Mouse (Mus musculus) hindbrain, embryonic 12.5 days (tissue): ENCODE measurements around the gene Nrg3. TPM values are rescaled to one million over a fixed set of nuclear protein-coding genes. Genes with fewer than 3 reads are reported as not detected.

Experiments
- ATAC-seq: fragments of 200-750 bp; cut with Nextera tagmentation; 2 replicates; pipeline ENCODE4 v1.8.0; 2017; ENCODE audit warnings: moderate TSS enrichment; ENCODE audit not compliant: low FRiP score
- H3K27ac ChIP-seq: fragments of 300-500 bp; sonication (generic); 2 replicates; pipeline ENCODE4 v1.5.1; 2016; ENCODE audit warnings: mild to moderate bottlenecking
- H3K27me3 ChIP-seq: fragments of 300-500 bp; sonication (generic); 2 replicates; pipeline ENCODE4 v1.6.1; 2016; ENCODE audit warnings: mild to moderate bottlenecking
- H3K36me3 ChIP-seq: fragments of 300-500 bp; sonication (generic); 2 replicates; pipeline ENCODE4 v1.6.1; 2016; ENCODE audit warnings: mild to moderate bottlenecking
- H3K4me1 ChIP-seq: fragments of 300-500 bp; sonication (generic); 2 replicates; pipeline ENCODE4 v1.6.1; 2016
- H3K4me2 ChIP-seq: fragments of 300-500 bp; sonication (generic); replicated peaks from 2 replicates; pipeline ENCODE4 v1.6.1; 2016; ENCODE audit warnings: mild to moderate bottlenecking
- H3K4me3 ChIP-seq: fragments of 300-500 bp; sonication (generic); 2 replicates; pipeline ENCODE4 v1.5.1; 2016; ENCODE audit warnings: mild to moderate bottlenecking
- H3K9ac ChIP-seq: fragments of 300-500 bp; sonication (generic); 2 replicates; pipeline ENCODE4 v1.6.1; 2016; ENCODE audit warnings: mild to moderate bottlenecking, moderate library complexity
- H3K9me3 ChIP-seq: fragments of 300-500 bp; sonication (generic); replicated peaks from 2 replicates; pipeline ENCODE4 v1.6.1; 2016; ENCODE audit warnings: mild to moderate bottlenecking
- WGBS: fragments of 180-500 bp; shearing (Covaris S2); methylation state at CpG from one replicate; pipeline ENCODE4 v1.1.7; 2016; 5-methylcytosine and 5-hydroxymethylcytosine counted together
- polyA plus RNA-seq: library from polyadenylated mRNA; unstranded; fragments of >200 nt; fragmentation: Nextera tagmentation; extraction: Ambion mirVana; gene quantifications from 2 replicates; pipeline ENCODE4 v1.2.1, GENCODE M21; 2016

Gene Nrg3
- polyA plus RNA-seq, 1 experiment from 2014 or later, result 4.6 TPM

DNA sequence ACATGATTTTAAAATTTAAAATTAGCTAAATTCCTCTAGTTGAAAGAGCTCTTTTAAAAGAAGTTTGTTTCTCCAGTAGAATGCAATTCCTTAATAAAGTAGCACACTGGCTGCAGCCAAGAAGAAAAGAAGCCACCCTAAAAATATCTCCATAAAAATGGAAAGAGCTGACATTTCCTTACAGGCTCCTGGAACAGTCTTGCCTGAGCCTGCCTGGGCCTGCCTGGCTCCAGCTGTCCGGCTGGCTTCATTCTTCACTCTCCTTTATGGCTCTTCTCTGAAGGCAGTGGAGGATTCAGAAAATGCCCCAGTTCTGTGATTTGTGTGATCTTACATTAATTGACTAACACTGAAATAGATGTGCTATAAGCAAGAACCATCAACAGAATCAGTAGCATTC lies 433.8 kb downstream of the Nrg3 start:
- WGBS, result 88% methylated on average over 1 of the region's 1 CpGs
- no peak overlapping the region for H3K9ac ChIP-seq
- H3K9me3 ChIP-seq, result no peaks in the 10 kb centered on the region
- no peaks in the 10 kb centered on the region for H3K4me1 ChIP-seq
- no peaks in the 10 kb centered on the region for H3K27me3 ChIP-seq
- no peak overlapping the region for H3K27ac ChIP-seq
- H3K4me3 ChIP-seq, result no peak overlapping the region
- no peak for ATAC-seq
- H3K4me2 ChIP-seq, result no peak overlapping the region
- H3K36me3 ChIP-seq, result no peaks in the 10 kb centered on the region

DNA sequence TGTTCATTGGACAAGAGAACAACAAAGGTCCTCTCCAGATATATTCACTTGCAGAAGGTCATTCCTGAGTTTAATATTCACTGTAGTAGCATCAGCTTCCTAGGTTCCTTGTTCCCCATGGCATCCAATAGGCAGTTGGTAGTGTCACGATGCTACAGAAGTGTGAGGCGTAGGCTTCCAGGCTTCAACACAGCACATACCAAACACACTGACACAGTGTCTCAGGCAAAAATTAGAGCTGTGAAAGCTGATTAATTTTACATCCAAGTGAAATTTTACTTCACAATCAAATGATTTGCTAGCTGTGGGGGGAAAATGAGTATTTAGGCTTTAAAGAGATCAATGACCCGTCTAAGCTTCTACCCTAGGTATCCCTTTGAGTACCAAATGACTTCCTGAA lies 438.4 kb downstream of the Nrg3 start:
- H3K9me3 ChIP-seq, result no peaks in the 10 kb centered on the region
- H3K9ac ChIP-seq, result no peak overlapping the region
- H3K4me3 ChIP-seq, result no peak overlapping the region
- ATAC-seq, result no peak
- H3K27ac ChIP-seq, result no peak overlapping the region
- 94% methylated on average over 3 of the region's 3 CpGs for WGBS
- no peaks in the 10 kb centered on the region for H3K36me3 ChIP-seq
- no peaks in the 10 kb centered on the region for H3K27me3 ChIP-seq
- H3K4me1 ChIP-seq, result no peaks in the 10 kb centered on the region
- H3K4me2 ChIP-seq, result no peak overlapping the region

DNA sequence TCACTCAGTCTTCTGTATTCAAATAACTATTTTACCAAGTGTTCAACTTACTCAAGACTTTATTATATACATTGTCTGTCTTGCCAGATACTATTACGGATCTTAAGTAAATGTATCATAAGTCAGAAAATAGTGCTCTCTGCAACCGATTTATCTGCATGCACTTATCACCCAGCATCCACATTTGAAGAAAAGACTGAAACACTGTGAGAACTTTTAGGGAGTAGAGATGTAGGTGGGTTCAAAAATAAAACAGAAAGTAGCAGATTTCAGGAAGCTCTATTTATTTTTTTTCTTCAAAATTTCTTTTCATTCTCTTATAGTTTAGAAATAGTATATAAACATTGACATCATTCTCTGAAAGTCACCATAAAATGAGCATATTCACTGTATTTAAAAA lies 449.8 kb downstream of the Nrg3 start:
- Histone ChIP-seq H3K36me3 (no peaks in the 10 kb centered on the region), H3K9ac (no peak overlapping the region), H3K9me3 (no peaks in the 10 kb centered on the region), H3K4me3 (no peak overlapping the region), H3K4me1 (no peaks in the 10 kb centered on the region), H3K27me3 (no peaks in the 10 kb centered on the region), H3K27ac (no peak overlapping the region), H3K4me2 (no peak overlapping the region)
- no peak for ATAC-seq
- 88% methylated on average over 2 of the region's 2 CpGs for WGBS

DNA sequence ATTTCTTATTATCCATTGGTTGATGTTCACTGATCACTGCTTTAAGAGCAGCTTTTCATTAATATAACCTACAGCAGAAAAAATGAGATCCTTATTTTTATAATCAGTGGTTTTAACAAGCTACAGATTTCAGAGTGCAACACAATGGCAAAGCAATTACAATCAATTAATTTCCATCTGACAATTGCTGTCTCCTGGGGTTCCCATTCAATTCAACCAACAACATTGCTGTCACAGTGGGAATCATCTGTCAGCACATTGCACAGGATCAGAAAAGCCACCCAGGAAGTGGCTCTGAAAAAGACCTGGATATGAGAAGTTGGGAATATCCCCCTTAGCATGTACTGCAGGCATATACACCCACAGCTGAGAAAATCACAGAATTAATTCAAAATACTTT lies 458.8 kb downstream of the Nrg3 start:
- Histone ChIP-seq H3K4me1 (no peaks in the 10 kb centered on the region), H3K36me3 (no peaks in the 10 kb centered on the region), H3K27ac (no peak overlapping the region), H3K9me3 (no peaks in the 10 kb centered on the region), H3K4me2 (no peak overlapping the region), H3K4me3 (no peak overlapping the region), H3K9ac (no peak overlapping the region), H3K27me3 (no peaks in the 10 kb centered on the region)
- ATAC-seq, result no peak

DNA sequence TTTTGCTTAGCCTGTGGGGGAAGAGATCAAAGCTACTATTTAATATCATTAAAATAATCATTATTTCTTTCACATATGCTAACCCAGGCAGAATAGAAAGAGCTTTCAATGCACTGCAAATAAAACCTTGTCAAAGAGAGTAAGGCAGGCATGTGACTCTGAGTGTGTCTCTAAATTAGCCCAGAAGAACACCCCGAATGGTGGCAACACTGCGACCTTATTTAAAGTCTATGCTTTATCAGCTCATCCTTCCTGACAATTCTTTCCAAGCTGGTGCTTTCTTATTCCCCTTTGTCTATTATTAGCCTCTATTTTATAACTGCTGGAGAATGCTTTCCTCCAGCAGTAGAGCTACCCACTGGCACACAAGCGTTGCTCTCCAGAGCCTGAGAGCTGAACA lies 475.0 kb downstream of the Nrg3 start:
- WGBS, result 75% methylated on average over 3 of the region's 3 CpGs
- no peaks in the 10 kb centered on the region for H3K4me1 ChIP-seq
- H3K27me3 ChIP-seq, result no peaks in the 10 kb centered on the region
- no peaks in the 10 kb centered on the region for H3K36me3 ChIP-seq
- H3K27ac ChIP-seq, result no peak overlapping the region
- no peak overlapping the region for H3K4me3 ChIP-seq
- H3K9ac ChIP-seq, result no peak overlapping the region
- no peak for ATAC-seq
- H3K9me3 ChIP-seq, result no peaks in the 10 kb centered on the region
- no peak overlapping the region for H3K4me2 ChIP-seq

DNA sequence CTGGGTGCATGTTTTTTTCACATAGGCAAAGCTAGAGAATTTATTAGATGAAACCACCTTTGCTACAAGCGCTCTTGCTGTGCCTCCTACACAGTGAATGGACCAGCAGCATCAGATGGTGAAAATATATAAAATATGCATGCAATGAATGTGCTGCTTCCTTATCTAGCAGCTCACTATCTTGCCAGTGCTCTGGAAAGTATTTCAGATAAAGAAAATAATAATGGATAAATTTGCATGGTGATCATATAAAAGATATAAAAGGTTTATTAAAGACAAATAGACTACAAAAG lies 480.4 kb downstream of the Nrg3 start:
- no peaks in the 10 kb centered on the region for H3K4me1 ChIP-seq
- no peaks in the 10 kb centered on the region for H3K36me3 ChIP-seq
- no peak overlapping the region for H3K4me3 ChIP-seq
- H3K27me3 ChIP-seq, result no peaks in the 10 kb centered on the region
- no peak for ATAC-seq
- H3K4me2 ChIP-seq, result no peak overlapping the region
- no peaks in the 10 kb centered on the region for H3K9me3 ChIP-seq
- 91% methylated on average over 1 of the region's 1 CpGs for WGBS
- no peak overlapping the region for H3K27ac ChIP-seq
- H3K9ac ChIP-seq, result no peak overlapping the region

DNA sequence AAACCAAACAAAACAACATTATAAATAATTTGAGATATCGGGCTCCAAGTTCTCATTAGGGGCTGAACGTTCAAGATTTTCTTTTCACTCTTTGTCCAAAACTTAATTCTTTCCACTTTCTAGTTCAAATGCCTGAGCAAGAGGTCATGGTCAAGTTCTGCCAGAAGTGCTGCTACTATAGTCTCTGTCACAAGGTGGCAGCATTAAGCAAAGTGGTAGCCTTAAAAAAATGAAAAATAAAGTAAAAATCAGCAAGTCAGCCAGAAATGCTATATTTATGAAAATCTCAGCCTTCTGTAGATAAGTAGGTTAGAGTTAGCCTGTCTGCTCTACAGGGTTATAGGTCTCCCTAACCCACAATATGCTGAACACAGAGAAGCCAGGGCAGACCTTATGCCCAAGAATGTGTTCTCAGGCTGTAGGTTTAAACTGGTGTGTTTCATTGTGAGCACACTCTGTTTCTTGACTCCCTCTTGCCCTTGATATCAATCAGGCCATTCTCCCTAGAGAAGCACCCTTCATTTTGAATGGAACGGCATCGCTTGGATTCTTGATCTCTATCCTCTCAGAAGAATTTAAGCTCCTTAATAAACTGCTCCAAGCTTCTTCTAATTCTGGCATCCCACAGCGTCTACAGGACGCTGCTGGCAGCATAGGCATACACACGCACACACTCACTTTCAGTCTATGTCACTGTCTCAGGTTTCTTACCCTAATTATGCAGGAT lies 480.9 kb downstream of the Nrg3 start:
- 72% methylated on average over 7 of the region's 7 CpGs for WGBS
- Histone ChIP-seq H3K27me3 (no peaks in the 10 kb centered on the region), H3K4me1 (no peaks in the 10 kb centered on the region), H3K27ac (no peak overlapping the region), H3K36me3 (no peaks in the 10 kb centered on the region), H3K9ac (no peak overlapping the region), H3K9me3 (no peaks in the 10 kb centered on the region), H3K4me2 (no peak overlapping the region), H3K4me3 (no peak overlapping the region)
- no peak for ATAC-seq

DNA sequence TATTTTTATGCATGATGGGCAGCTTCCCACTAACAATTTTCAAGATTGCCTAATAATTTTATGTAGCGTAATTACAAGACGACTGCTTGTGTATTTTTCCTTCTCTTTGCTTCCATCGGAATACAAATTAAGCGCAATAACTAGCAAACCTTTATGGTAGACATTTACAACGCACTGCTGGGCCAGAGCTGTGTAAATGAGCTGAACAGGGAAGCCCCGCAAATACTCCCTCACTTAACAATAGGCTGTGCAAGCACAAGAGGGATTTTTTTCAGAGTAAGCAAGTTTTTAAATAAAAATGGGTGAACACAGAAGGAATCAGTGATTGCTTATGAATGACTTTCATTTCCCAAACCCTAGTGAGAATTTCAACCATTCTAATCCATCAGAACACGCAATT lies 513.5 kb downstream of the Nrg3 start:
- H3K27me3 ChIP-seq, result no peaks in the 10 kb centered on the region
- 86% methylated on average over 7 of the region's 7 CpGs for WGBS
- H3K4me3 ChIP-seq, result no peak overlapping the region
- H3K27ac ChIP-seq, result no peak overlapping the region
- no peak for ATAC-seq
- H3K9ac ChIP-seq, result no peak overlapping the region
- H3K4me1 ChIP-seq, result no peaks in the 10 kb centered on the region
- no peaks in the 10 kb centered on the region for H3K36me3 ChIP-seq
- no peak overlapping the region for H3K4me2 ChIP-seq
- H3K9me3 ChIP-seq, result no peaks in the 10 kb centered on the region

DNA sequence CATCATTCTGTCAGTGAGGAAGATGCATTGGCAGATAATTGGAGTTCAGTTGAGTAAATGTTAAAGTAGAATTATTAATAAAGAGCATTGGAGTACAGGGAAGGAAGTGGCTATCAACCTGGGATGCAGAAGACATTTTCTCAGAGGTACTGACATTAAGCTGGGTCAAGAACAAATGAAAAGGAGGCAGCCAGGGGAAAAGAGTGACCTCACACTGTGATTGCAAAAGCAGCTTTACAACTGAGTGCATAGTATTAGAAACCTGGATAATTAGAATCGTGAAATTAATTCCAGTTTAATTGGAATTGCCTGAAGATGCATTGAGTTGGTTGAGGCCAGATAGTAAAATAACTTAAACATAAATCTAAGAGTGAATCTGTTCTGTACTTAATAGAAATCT lies 535.4 kb downstream of the Nrg3 start:
- no peak for ATAC-seq
- Histone ChIP-seq H3K27ac (no peak overlapping the region), H3K4me3 (no peak overlapping the region), H3K36me3 (no peaks in the 10 kb centered on the region), H3K4me2 (no peak overlapping the region), H3K4me1 (no peaks in the 10 kb centered on the region), H3K9me3 (no peaks in the 10 kb centered on the region), H3K27me3 (no peaks in the 10 kb centered on the region), H3K9ac (no peak overlapping the region)
- 85% methylated on average over 1 of the region's 1 CpGs for WGBS

DNA sequence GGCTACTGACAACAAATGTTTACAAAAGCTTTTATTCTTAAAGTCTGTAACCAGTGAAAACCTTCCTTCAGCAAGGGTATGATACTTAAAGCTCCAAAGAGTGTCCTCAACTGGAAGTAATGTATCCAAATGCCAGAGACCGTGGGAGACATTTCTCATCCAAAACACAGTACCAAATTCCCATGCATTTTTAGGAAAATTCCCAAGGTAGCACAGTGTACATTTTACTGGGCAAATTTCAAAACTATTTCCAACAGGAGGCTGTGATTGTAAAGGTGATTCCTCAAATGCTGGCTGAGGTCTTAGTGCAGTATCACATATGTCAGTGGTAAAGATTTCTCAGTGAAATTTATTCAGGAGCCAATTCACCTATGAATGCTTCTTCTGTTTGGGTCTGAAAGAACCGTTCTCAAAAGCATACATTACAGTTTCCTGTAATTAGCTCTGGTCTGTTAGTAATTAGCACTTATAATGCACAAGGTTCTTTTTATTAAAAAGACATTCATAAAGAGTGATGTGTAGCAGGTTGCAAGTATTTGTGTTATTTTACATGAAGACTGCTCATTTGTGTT lies 536.3 kb downstream of the Nrg3 start:
- H3K4me3 ChIP-seq, result no peak overlapping the region
- H3K27ac ChIP-seq, result no peak overlapping the region
- no peaks in the 10 kb centered on the region for H3K27me3 ChIP-seq
- no peaks in the 10 kb centered on the region for H3K36me3 ChIP-seq
- H3K9me3 ChIP-seq, result no peaks in the 10 kb centered on the region
- 40% methylated on average over 2 of the region's 2 CpGs for WGBS
- H3K4me2 ChIP-seq, result no peak overlapping the region
- peak; percentile 48; the same call in 1 of the 2 replicates for ATAC-seq
- no peaks in the 10 kb centered on the region for H3K4me1 ChIP-seq
- H3K9ac ChIP-seq, result no peak overlapping the region

DNA sequence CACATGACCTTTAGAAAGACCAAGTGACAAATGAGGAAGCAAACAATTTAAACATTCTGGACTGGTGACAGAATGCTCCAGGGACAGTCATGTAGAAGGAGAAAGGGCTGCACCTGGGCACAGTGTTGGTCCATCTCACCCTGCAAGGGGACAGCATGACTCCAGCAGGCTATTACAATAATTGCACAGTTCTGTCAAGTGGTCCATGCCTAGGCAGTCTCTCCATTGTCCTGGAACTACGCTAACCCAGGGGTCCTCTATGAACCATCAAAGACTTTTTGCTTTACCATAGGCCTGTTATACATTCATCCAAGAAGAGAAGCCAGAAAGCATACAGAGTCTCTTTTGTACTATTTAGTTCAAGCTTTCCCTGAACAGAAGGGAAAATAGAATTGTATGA lies 549.2 kb downstream of the Nrg3 start:
- no peak for ATAC-seq
- no peaks in the 10 kb centered on the region for H3K36me3 ChIP-seq
- 66% methylated on average over 1 of the region's 1 CpGs for WGBS

DNA sequence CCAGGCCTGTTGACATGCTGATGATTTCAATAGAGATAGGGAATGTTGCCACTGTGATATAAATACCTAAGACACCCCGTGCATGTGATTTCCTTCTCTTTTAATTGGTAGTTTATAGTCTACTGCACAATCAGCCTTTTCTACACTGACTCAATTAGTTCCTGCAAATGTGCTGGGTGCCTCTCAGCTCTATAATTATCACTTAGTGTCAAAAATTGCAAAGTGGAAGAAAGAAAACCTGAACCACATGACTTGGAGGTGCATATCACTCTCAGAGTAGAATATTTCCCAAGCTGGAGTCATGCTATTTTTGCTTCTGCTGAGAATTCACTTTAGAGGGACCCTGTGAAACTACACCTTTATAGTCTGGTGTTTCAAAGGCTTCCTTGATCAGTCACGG lies 552.1 kb downstream of the Nrg3 start:
- H3K4me2 ChIP-seq, result no peak overlapping the region
- H3K4me3 ChIP-seq, result no peak overlapping the region
- no peak overlapping the region for H3K27ac ChIP-seq
- ATAC-seq, result no peak
- no peaks in the 10 kb centered on the region for H3K4me1 ChIP-seq
- no peaks in the 10 kb centered on the region for H3K9me3 ChIP-seq
- no peaks in the 10 kb centered on the region for H3K36me3 ChIP-seq
- no peaks in the 10 kb centered on the region for H3K27me3 ChIP-seq
- 83% methylated on average over 2 of the region's 2 CpGs for WGBS
- H3K9ac ChIP-seq, result no peak overlapping the region

More for the DNA sequence above, 549.2 kb downstream of the Nrg3 start:
- no peak overlapping the region for H3K9ac ChIP-seq
- H3K27ac ChIP-seq, result no peak overlapping the region
- no peaks in the 10 kb centered on the region for H3K4me1 ChIP-seq
- no peak overlapping the region for H3K4me2 ChIP-seq
- H3K9me3 ChIP-seq, result no peaks in the 10 kb centered on the region
- no peak overlapping the region for H3K4me3 ChIP-seq
- no peaks in the 10 kb centered on the region for H3K27me3 ChIP-seq

DNA sequence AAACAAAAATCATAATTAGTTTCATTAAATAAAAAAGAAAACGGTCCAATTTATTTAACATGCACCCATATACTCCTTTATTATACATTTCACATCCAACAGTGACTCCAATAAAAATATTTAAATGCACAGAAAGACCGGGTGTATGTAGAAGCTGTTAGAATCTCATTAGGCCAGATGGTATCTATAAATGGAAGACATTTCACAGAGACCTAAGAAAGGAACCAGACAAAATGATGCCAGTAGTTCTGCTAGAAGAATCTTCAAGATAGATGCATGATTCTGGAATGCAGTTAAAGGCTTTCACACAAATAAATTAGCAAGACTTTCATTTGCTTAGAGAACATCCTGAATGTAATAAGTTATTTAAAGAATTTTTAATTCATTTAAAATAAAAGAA lies 602.3 kb downstream of the Nrg3 start:
- Histone ChIP-seq H3K9me3 (no peaks in the 10 kb centered on the region), H3K27me3 (no peaks in the 10 kb centered on the region), H3K27ac (no peak overlapping the region), H3K4me3 (no peak overlapping the region), H3K9ac (no peak overlapping the region), H3K4me1 (no peaks in the 10 kb centered on the region), H3K4me2 (no peak overlapping the region), H3K36me3 (no peaks in the 10 kb centered on the region)
- no peak for ATAC-seq
- WGBS, result 70% methylated on average over 2 of the region's 2 CpGs
